Mouse (Mus musculus): ENCODE data around the gene Trmt112.
"Not testable (repeated sequence)": the region's sequence is repeated elsewhere in the genome, so short reads cannot be mapped to it uniquely, and the experiment has no call there.

Trmt112 gene

DNA sequence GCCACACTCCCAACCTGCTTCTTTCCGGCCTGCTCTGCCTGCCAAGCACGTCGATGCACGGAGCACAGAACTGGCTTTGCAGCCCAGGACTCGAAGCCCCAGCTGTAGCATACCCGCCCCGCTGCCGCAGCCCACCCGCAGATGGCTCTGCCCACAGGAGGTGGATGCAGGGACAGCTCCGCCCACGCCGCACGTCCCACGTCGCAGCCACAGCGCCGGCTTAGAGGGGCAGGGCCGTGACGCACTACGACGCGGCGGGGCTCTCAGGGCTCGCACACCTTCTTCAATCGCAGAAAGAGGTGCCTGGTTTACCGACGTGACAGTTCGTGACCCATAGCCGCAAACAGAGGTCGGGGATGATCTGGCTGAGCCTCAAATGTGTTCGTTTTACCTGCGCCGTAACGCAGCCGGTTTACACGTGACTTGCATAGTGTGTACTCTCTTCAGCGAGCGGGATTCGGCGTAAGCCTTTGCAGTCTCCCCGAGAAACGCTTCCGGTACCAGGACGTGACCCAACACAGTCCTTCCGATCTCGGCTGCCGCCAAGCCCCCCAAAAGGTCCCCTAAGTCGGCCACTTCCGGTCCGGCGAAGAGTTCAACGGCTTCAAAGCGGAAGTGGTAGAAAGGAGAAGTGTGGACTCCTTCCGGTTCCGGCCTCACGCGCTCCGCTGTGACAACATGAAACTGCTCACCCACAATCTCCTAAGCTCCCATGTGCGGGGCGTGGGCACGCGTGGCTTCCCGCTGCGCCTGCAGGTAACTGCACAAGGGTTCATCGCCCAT lies at the start of gene Trmt112, which contains the start of gene Prdx5:
TSS of gene Trmt112 (plus strand) at position 192 of the 783 bp plus-strand sequence.
TSS of gene Prdx5 (minus strand) at position 600 of the 783 bp plus-strand sequence.
- peak; percentile 95 for DNase-seq (ENCODE audit: low read depth, low spot score)

DNA sequence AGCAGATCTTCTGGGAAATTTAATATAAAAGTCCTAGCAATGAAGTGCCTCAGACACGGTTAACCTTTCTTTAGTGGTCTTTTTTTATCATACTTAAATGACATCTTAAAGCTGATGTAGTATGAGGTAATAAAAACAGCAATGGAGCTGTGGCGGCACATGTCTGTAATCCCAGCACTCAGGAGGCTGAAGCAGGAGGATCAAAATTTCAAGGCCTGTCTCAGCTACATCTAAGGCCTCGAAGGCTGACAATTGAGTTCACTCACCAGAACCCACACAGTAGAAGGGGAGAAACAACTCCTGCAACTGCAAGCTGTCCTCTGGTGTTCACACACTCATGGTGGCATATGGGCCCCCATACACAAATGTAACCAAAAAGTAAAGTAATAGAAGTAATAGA lies 49.5 kb upstream of the Trmt112 start:
- no peak for DNase-seq (ENCODE audit: low read depth, low spot score)

DNA sequence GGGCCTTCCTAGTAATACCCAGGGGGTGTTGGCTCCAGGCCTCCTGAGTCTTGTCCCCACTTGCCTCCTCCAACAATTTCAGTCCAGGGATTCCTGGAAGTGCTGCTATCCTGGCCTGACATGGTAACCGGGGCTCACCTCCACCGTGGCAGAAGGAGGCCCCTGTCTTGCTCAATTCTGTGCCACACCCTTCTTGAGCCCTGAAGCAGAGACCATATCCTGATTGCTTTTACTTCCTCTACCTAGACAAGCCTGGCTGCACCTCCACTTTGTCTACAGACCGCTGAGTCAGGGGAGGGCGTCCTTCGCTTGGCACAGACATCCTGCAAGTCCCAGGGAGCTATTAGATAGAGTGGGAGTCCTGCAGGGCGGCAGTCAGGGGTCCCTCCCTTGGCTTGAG lies 48.8 kb upstream of the Trmt112 start:
- no peak for DNase-seq (ENCODE audit: low read depth, low spot score)

DNA sequence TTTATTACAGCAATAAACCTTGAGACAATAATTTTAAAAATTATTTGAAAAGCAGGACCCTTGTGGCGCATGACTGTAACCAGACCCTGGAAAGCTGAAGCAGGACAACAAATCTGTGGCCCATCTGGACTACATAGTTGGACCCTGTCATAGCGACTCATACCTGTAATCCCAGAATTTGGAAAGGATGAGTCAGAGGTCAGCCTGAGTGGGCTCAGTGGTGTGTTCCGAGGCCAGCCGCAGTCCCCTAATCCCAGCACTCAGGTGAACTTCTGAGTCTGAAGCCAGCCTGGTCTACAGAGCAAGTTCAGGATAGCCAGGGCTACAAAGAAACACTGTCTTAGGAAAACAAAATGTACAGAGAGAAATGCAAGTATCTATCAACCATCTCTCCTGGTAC lies 48.0 kb upstream of the Trmt112 start:
- no peak for DNase-seq (ENCODE audit: low read depth, low spot score)

DNA sequence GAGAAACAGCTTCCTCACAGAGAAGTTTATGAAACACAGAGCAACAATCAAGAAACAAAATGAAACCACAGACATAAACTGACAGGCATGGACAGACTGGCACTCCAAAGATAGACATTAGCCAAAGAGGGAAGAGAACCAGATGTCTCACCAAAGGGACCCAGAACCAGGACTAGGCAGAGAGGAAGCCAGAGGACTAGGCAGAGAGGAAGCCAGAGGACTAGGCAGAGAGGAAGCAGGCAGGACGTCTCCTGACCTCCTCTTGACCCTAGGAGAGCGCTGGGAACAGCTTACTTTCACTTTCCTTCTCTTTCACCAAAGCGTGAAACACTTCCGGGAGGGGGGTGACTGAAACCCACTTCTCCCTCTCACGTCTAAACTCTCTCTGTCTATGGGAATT lies 40.1 kb upstream of the Trmt112 start:
- DNase-seq (ENCODE audit: low read depth, low spot score): peak; percentile 50

DNA sequence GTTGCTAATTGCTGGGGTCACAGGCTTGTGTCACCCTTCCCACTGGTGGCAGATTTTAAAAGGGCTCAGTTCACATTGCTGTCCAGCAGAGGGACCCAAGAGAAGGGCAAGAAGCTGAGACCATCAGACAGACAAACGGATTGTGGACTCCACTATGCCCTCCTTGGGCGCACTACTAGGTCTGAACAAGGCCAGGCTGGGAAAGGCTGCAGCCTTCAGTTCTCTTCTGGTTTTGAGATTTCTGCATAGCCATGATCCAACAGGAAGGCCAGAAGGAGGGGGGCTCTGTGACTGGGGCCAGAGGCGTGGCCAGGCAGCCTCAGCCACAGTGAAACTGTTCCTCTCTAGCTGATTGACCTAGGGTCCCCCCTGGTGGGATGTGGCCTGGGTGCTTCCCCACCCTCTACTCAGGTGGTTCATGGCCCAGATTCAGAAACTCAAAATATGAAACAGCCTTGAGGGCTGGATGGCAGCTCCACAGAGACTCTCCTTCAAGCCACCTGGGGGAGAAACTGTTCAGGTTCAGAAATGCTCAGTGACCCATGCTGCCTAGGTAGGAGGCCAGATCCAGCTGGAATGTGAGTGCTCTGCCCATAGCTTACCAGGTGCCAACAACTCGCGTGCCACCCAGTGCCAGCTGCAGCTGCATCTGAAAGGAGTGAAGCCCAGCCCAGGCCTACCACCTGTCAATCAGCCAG lies 37.8 kb upstream of the Trmt112 start:
- DNase-seq (ENCODE audit: low read depth, low spot score): no peak

DNA sequence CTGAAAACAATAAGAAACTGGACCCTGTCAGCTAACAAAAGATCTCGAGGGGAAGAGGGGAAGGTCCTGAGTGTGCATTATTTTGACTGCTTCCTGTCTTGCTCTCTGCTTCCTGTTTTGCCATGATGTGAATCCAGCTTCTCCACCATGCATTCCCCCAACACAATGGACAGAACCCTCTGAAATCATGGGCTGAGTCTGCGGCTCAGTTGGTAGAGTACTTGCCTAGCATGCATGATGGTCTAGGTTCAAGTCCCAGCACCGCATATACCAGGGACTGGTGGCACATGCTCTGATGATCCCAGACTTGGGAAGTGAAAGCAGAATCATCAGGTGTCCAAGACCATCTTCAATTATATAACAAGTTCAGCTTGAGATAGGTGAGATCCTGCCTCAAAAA lies 36.8 kb upstream of the Trmt112 start:
- DNase-seq (ENCODE audit: low read depth, low spot score): no peak

DNA sequence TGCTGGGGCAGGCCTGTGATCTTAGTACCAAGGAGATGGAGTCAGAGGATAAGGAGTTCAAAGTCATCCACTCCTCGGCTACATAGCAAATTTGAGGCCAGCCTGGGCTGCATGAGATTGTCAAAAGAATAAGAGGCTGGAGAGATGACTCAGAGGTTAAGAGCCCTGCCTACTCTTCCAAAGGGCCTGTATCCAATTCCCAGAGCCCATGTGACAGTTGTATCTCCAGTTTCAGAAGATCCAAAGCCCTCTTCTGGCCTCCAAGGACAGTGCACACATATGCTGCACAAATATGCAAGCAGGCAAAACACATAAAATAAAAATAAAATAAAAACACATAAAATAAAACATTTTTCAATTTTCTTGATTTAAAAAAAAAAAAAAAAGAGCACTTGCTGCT lies 35.2 kb upstream of the Trmt112 start:
- DNase-seq (ENCODE audit: low read depth, low spot score): no peak

DNA sequence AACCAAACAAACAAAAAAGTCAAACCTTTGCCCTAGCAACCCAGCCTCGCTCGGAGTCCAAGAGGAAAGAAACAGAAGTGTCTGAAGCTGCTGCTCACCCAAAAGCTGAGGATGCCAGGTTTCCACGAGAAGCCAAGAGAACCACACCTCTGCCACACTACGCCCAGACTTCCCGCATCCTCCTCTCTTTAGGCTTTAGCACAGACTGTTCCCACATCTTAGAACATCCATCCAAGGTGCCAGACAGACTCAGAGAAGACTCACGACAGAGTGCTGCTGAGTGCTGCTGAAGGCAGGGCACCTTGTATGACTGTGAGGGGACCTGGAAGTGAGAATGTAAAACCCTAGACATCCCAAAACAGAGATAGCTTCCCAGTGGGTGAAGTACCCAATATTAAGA lies 33.7 kb upstream of the Trmt112 start:
- DNase-seq (ENCODE audit: low read depth, low spot score): no peak

DNA sequence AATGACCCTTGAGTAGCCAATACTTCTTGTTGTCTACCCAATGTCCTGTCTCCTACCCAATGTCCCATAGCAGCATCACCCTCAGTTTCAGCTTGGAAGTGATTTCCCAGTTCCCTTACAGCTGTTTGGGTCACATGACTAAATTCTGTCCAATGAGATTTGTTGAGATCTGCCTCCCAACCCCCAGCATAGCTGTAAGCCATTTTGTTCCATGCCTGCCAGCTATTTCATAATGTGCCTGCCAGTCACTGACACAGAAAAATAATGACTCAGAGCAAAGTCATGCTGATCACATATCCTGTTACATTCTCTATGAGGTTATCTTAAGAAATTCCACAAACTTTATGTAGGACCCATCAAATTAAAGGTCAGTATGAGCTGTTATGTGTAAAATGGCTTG lies 32.7 kb upstream of the Trmt112 start:
- no peak for DNase-seq (ENCODE audit: low read depth, low spot score)

DNA sequence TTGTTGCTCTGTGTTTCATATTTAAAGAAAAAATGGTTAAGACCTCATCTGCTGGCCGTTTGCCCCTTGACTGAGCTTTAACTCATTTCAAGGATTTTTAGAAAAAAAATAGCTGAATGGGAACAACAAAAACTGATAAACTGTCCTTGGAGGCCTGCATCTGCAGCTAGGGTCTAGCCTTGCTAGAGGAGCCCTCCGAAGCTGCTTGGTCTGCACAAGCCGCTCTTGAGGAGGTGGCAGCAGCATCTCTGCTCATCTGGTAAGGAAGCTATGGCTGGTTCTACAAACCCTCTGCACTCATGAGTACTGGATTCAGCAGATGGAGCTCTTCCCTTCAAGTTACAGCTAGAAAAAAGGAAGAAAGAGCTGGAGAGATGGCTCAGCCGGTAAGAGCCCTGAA lies 31.5 kb upstream of the Trmt112 start:
- no peak for DNase-seq (ENCODE audit: low read depth, low spot score)

DNA sequence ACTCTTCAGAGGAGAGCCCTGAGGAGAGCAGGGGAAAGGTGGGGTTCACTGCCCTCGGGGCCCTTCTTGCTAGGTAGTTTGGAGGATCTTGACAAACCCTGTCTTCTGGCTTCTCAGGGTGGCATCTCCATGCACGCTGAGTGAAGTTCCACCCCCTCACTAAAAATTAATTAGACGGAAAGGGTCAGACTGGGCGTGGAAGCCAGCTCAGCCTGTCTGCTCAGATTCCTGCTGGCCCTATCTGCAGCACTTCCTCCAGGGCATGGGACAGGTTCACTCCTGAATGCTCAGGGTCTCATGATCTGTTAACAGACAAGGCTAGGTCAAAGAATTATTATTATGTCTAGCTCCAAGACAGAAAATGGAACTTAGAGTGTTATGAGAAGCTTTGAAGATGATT lies 17.0 kb upstream of the Trmt112 start:
- DNase-seq (ENCODE audit: low read depth, low spot score): no peak

DNA sequence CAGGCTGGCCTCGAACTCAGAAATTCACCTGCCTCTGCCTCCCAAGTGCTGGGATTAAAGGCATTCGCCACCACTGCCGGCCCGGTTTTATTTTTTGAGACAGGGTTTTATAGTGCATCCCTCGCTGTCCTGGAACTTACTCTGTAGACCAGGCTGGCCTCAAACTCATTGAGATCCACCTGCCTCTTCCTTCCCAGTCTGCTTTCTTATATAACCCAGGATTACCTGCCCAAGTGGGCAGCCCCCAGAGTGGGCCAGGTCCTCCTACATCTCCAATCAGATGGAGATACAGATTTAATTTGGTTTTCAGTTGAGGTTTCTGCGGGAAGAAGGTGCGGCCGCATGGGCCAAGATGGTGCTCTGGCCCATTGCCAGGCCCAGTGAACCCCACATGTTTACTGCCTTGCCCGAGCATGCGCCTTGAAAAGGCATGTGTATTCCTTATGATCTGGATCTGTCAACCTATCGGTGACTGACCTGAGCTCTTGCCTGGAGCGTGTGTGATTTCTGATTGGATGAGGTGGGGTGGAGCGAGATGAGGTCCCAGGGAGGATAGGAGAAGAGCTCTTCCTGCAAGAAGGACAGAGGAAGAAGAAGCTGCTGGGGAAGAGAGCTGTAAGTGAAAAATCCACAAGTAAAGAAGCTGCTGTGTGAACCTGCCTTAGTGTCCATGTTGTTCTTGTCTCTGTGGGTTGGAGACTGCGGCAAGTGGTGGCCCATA lies 15.6 kb upstream of the Trmt112 start:
- DNase-seq (ENCODE audit: low read depth, low spot score): no peak

DNA sequence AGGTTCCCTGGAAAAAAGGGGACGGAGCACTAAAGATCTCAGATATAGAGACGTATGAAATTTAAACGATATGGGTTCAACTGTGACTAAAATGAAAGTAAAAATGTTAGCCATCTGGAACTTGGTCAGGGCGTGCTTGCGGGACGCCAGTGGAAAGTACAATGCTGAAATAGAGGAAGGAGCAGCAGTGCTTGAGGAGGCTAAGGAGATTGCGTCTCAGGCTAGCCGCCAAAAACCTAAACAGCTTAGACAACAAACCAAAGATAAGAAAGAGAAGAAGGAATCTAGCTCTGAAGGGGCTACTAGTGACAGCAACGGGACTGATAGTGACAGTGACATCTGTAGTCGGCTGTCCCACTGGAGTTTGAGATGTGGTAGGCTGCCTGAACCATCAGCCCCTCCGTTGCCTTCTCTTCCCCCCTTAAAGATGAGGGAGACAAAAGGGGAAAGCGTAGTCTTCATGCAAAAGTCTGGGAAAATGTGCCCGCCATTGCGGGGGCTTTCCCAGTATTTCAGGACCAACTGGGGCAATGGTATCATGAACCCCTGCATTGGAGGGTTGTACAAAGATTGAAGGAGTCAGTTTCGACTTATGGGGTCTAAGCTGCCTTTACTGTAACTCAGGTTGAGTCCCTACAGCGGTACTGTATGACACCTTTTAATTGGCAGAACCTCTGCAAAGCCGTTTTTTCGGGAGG lies 13.7 kb upstream of the Trmt112 start:
- not testable (repeated sequence) for DNase-seq (ENCODE audit: low read depth, low spot score)

DNA sequence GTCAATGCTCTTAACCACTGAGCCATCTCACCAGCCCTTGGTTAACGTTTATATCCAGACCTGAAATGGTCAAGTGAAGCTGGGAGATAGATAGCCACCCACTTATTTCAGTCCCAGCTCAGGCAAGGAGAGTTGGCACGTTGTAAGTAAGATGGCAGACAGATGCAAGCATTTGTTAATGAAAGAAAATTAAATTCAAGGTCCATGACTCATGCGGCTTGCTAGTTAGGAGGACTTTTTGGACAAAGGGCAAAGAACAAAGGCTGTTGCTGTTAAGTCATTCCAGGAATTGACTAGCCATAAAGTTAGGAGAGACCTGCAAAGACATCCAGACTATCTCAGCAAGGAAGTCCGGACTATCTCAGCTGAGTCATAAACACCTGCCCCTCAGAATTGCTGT lies 9.9 kb upstream of the Trmt112 start:
- DNase-seq (ENCODE audit: low read depth, low spot score): no peak

DNA sequence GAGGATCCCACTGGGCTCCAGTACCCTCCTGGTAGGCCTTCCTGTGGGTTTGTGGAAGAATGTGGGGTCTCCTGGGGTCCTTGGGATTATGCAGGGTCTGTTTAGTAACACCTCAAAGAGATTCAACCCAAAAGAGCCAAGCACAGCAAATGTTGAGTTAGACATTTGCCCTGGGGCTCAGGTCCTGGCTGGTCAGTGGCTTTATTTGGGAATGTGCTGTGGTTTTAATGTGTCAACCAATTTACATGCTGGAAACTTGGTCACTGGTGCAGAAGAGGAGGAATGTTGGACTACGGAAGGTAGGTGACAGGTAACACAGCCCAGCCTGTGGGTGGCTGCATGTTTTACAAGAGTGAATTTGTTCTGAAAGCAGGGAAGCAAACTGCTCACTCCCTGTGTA lies 6.5 kb upstream of the Trmt112 start:
- no peak for DNase-seq (ENCODE audit: low read depth, low spot score)

DNA sequence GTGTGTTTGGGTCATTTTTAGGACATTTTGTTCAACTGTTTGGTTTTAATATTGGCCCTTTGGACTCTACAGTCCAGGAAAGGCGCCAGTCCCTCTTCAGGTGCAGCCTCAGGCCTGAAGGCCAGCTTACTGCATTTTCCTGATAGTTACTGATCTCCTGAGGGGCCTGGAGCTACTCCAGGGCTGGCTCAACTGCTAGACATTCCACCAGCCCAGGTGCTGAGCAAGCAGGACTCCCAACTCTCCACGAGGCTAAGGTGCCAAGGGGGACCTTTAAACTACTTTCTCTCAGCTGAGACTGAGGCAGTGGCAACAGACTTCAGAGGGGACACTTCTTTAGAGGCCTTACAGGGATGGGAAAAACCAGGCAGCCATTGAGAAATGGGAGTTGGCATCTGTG lies 4.7 kb upstream of the Trmt112 start:
- no peak for DNase-seq (ENCODE audit: low read depth, low spot score)

DNA sequence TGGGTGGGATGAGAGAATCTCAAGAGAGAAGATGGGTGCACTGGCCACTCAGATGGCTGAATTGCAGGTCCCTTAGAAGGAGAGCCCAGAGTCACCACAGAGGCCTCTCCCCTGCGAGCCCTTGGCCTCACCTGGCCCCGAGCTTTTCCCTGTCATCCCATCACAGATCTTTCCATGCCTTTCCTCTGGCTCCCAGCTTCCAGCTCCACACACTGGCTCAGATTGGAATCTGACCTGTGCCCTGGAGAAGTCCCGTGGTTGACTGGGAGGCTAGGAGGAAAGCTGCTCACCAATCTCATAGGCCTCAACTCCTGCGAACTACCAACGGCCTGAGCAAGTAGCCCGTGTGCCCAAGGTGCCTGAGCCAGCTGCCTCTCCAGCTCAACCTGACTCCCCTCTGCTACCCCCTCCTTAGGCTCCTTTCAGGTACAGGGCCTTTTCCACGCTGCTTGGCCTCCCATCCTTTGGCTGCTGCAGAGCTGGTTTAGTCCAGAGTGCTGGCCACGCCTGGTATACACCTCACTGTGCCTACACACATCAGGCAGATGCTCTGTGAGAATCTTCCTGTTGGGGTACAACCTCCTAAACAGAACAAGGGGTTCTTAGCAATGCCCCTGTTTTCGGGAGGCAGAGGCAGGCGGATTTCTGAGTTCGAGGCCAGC lies 3.9 kb upstream of the Trmt112 start:
- no peak for DNase-seq (ENCODE audit: low read depth, low spot score)

DNA sequence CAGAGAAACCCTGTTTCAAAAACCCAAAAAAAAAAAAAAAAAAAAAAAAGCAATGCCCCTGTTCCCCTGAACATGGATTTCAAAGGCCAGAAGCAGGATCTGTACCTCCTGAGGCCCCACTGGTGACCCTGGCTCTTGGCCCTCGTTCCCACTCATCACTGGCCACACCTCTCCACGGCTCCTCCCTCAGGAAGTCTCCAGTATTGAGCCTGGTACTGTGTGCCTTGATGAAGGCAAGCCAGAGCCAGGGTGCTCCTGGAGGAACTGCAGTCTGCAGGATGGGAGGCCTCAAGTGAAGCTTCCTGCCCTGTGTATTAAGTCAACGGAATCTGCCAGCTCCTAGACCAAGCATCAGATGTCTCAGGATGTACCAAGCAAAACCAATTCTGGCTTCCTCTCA lies 3.3 kb upstream of the Trmt112 start:
- DNase-seq (ENCODE audit: low read depth, low spot score): no peak

DNA sequence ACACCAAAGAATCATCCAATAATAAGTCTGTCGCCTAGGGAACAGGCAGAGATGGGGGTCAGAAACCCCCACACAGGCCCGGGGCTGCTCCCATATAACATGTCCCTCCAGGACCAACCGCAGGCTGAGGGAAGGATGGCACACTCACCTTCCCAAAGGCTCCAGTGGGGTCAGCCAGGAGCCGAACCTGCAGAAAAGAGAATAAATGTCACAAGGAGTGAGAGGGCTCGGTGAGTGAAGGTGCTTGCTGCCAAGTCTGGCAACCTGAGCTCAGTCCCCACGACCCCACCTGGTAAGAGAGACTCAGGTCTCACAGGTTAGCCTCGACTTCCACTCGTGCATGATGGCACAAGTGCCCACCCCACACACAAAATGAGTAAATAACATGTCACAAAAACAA lies 2.4 kb upstream of the Trmt112 start:
- DNase-seq (ENCODE audit: low read depth, low spot score): no peak

DNA sequence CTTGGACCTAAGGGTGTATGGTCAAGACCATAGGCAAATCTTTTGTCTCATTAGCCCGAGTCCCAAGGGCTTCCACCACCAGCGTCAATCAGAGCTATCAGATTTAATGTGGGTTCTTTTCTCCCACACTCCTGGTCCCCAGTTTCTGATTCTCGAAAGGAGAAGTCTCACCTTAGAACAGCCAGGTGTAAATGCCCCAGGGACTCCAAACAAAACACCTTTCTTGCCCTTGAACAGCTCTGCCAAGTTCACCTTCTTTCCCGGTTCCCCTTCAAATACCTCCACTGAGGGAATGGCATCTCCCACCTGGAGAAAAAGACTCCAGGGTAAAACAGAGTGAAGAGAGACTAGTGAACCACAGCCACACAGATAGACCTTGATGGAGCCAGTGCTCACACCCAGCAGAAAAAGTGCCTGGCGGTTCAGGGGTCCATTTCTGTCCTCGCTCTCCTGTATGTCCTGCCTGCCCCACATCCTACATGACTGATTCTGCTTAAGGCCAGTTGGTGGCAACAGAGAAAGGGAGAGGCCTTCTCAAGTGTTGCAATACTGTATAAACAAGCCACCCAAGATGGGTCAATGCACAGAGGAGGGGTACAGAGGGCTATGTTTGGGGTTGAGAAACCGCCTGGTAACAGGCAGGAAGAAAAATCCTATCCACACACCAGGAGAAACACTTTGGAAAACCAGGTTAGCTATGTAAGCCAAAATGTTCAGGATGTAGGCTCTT lies 1.5 kb upstream of the Trmt112 start:
- no peak for DNase-seq (ENCODE audit: low read depth, low spot score)

All from mesoderm, embryonic 11.5 days (tissue).